In genomic region chr1:74034736-74035135, GRCm38 (mm10) we compare ENCODE assay signal across 11 mouse cellular contexts.
DNase-seq lines count a peak whose midpoint lies in the region; ATAC-seq and TF ChIP-seq lines count a peak whose summit lies in the region.
"Had no signal": no experiment of that assay in that cellular context is flagged by ENCODE, and none has a peak within 500 bp of the region (broad histone marks: within the 10 kb centered on the region; RNA-seq: fewer than 3 reads in every experiment).

No protein-coding gene starts in this region.

- no peak for TF ChIP-seq CTCF in kidney, postnatal 0 days (IDR thresholded peaks at IDR 0.05; ENCODE audit: low read depth)

- ATAC-seq in kidney, postnatal 0 days (replicated peaks; ENCODE audit: low FRiP score, low read depth), result no peak
- no peak for ATAC-seq in erythroblast, adult 5-6 weeks (replicated peaks; ENCODE audit: low FRiP score, poor library complexity, severe bottlenecking)

- H3K4me3 ChIP-seq in heart, embryonic 10.5 days, result no peak overlapping the region
- peak overlapping the region; percentile 73 for H3K4me3 ChIP-seq in kidney, postnatal 0 days (replicated peaks; ENCODE audit: low read depth, low read length)
- peak overlapping the region; percentile 20 for H3K4me3 ChIP-seq in megakaryocyte, embryonic 14.5 days (replicated peaks)
- H3K4me3 ChIP-seq: embryonic facial prominence, embryonic 15.5 days; liver, embryonic 15.5 days had no signal

- WGBS in heart, embryonic 10.5 days, result 75% methylated on average over 2 of the region's 2 CpGs
- WGBS in kidney, postnatal 0 days, result 56% methylated on average over 2 of the region's 2 CpGs

- no peaks in the 10 kb centered on the region for H3K9me3 ChIP-seq in heart, embryonic 10.5 days
- H3K9me3 ChIP-seq in kidney, postnatal 0 days (replicated peaks; ENCODE audit: low read length), result no peaks in the 10 kb centered on the region
- H3K9me3 ChIP-seq in megakaryocyte, embryonic 14.5 days, result no peaks in the 10 kb centered on the region
- H3K9me3 ChIP-seq: embryonic facial prominence, embryonic 15.5 days; liver, embryonic 15.5 days had no signal

- peak overlapping the region; percentile 90; the same call in 1 of the 2 replicates for H3K27ac ChIP-seq in heart, embryonic 10.5 days
- peak overlapping the region; percentile 92 for H3K27ac ChIP-seq in kidney, postnatal 0 days
- H3K27ac ChIP-seq: embryonic facial prominence, embryonic 15.5 days; liver, embryonic 15.5 days had no signal

- H3K4me2 ChIP-seq in kidney, postnatal 0 days (ENCODE audit: low read length), result peak overlapping the region; percentile 60

- H3K4me1 ChIP-seq in heart, embryonic 10.5 days, result peaks cover 90% of the 10 kb centered on the region
- H3K4me1 ChIP-seq in kidney, postnatal 0 days (replicated peaks; ENCODE audit: insufficient read depth, low read length), result peaks cover 65% of the 10 kb centered on the region
- H3K4me1 ChIP-seq in megakaryocyte, embryonic 14.5 days, result peaks cover 62% of the 10 kb centered on the region

- peak; percentile 64 for DNase-seq in gastrocnemius, postnatal 25 days
- no peak for DNase-seq in gastrocnemius, postnatal 4 days (ENCODE audit: low spot score in 2 of 2)
- no peak for DNase-seq in heart, embryonic 10.5 days (ENCODE audit: low spot score)
- no peak for DNase-seq in kidney, postnatal 0 days (ENCODE audit: low spot score)
- no peak for DNase-seq in embryo, embryonic 10 days (ENCODE audit: low spot score)
- DNase-seq in cerebellum, postnatal 14 days, result no peak
- DNase-seq: thymus, postnatal 36 days had no signal

- H3K36me3 ChIP-seq in heart, embryonic 10.5 days, result no peaks in the 10 kb centered on the region
- no peaks in the 10 kb centered on the region for H3K36me3 ChIP-seq in kidney, postnatal 0 days (ENCODE audit: insufficient read depth, low read length)
- no peaks in the 10 kb centered on the region for H3K36me3 ChIP-seq in megakaryocyte, embryonic 14.5 days (replicated peaks; ENCODE audit: low read length)
- H3K36me3 ChIP-seq: embryonic facial prominence, embryonic 15.5 days; liver, embryonic 15.5 days had no signal

- H3K27me3 ChIP-seq in heart, embryonic 10.5 days (ENCODE audit: insufficient read depth, poor library complexity, severe bottlenecking), result no peaks in the 10 kb centered on the region
- H3K27me3 ChIP-seq in kidney, postnatal 0 days (ENCODE audit: insufficient read depth, low read length), result no peaks in the 10 kb centered on the region
- peaks cover 95% of the 10 kb centered on the region for H3K27me3 ChIP-seq in megakaryocyte, embryonic 14.5 days (replicated peaks)
- H3K27me3 ChIP-seq: embryonic facial prominence, embryonic 15.5 days had no signal

- H3K9ac ChIP-seq in kidney, postnatal 0 days (ENCODE audit: low read depth, low read length), result peak overlapping the region; percentile 74
- H3K9ac ChIP-seq: embryonic facial prominence, embryonic 15.5 days; liver, embryonic 15.5 days had no signal
